10 mouse cellular contexts compared by ENCODE assay signal in the genomic region with DNA sequence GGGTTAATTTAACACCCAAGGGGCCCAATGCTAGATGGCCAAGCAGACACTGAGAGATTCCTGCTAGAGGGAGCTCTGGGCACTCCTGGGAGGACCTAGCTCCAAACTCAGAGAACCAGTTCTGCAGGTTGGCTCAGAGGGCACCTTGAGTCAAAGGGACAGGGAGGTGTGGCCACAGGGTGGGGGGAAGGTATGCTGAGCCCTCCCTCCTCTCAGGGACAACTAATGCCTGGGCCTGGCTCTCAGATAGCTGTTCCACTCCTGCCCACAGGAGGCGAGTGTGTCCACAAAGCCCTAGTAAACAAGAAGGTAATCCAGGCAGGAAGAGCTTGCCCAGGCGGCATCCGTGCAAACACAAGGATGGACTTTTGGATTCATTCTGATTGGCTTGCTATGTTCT. TPM values are rescaled to one million over a fixed set of nuclear protein-coding genes. Genes with fewer than 3 reads are reported as not detected.
DNase-seq lines count a peak whose midpoint lies in the region; ATAC-seq and TF ChIP-seq lines count a peak whose summit lies in the region.
"Had no signal": no experiment of that assay in that cellular context is flagged by ENCODE, and none has a peak within 500 bp of the region (broad histone marks: within the 10 kb centered on the region; RNA-seq: fewer than 3 reads in every experiment).

No protein-coding gene starts in this region.

- TF ChIP-seq CTCF in E14TG2a.4 (conservative IDR thresholded peaks at IDR 0.05; ENCODE audit: low read length) (peak; percentile 15), Patski (IDR thresholded peaks at IDR 0.05) (peak; percentile 32)

- H3K27me3 ChIP-seq in E14TG2a.4 (ENCODE audit: insufficient read depth, low read length): no peaks in the 10 kb centered on the region
- H3K27me3 ChIP-seq in Patski: no peaks in the 10 kb centered on the region

- no peaks in the 10 kb centered on the region for H3K36me3 ChIP-seq in E14TG2a.4 (ENCODE audit: insufficient read depth, low read length)
- H3K36me3 ChIP-seq: heart, embryonic 12.5 days had no signal

- H3K4me3 ChIP-seq in E14TG2a.4 (replicated peaks; ENCODE audit: low read length): no peak overlapping the region
- H3K4me3 ChIP-seq: heart, embryonic 12.5 days had no signal

- no peaks in the 10 kb centered on the region for H3K9me3 ChIP-seq in E14TG2a.4 (ENCODE audit: low read length)
- H3K9me3 ChIP-seq: heart, embryonic 12.5 days had no signal

- no peak for DNase-seq in Patski (ENCODE audit: low read depth, low spot score)
- peak; percentile 80 to 89 for DNase-seq in kidney, adult 8-10 months
- DNase-seq in lung, postnatal 10 days: peak; percentile 66
- no peak for DNase-seq in gastrocnemius, postnatal 25 days
- no peak for DNase-seq in layer of hippocampus, adult 8-10 months (ENCODE audit: low spot score in 2 of 2)
- DNase-seq in Muller cell, postnatal 12 days (ENCODE audit: inconsistent ontology term): no peak
- no peak for DNase-seq in frontal cortex, postnatal 36 days (ENCODE audit: low spot score in 2 of 2)

- peak; percentile 48 for ATAC-seq in Patski

- peaks cover 47% of the 10 kb centered on the region for H3K4me1 ChIP-seq in E14TG2a.4 (replicated peaks; ENCODE audit: low read depth, low read length)

- in situ Hi-C loops in Patski (cut with MboI; ENCODE audit: low pct_unique_long_range_greater_than_20kb): no loop called here

- CTCF ChIA-PET in Patski (lab: Charles Lee): interaction anchor here (0.9 to 1.8 kb wide), 3 partner anchors 9 to 83 kb away, joined by 3 read pairs; no protein-coding TSS in a partner anchor

- POLR2A ChIA-PET in Patski (lab: Charles Lee): no interaction called here

RNA-seq across cellular contexts. Expression of a gene that starts 35.6 kb away (rescaled TPM):
- 0.09 TPM for polyA plus RNA-seq in Patski (2021)
- 1 to 10 TPM; 1.5 to 2.7 TPM for total RNA-seq in gastrocnemius, postnatal 25 days (2021)
- total RNA-seq in layer of hippocampus, adult 8-10 months (2022): 10 to 100 TPM; 13.7 to 15.6 (median 14.6) TPM
- total RNA-seq: common myeloid progenitor, adult 5-6 weeks had no signal

Comparison
In these comparisons a context has a peak if more than half of its experiments do, and no peak if none do; other contexts are left out.
1. DNase-seq: peak in kidney, adult 8-10 months (2 of 2) and lung, postnatal 10 days (single experiment); none in Patski (single experiment), gastrocnemius, postnatal 25 days (single experiment), layer of hippocampus, adult 8-10 months (0 of 2), Muller cell, postnatal 12 days (single experiment) and frontal cortex, postnatal 36 days (0 of 2).